Comparison of ENCODE assay signal across 27 mouse cellular contexts in the genomic region with DNA sequence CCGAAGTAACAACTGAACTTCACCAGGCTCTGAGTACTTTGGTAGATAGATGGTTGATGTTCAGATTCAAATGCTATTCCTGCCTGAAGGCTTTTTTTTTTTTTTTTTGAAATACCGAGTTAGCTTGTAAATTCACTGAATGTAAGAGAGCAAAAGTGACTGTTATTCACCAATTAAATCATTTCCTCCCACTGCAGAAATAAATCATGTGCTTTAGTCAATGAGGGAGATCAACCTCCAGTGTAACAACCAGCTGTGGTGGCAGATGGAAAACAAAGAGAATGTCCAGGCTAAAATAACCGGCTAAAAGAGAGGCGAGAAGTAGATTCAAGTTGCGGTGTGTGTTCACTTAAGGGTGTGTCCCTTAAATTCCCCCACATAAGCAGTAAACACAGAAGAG.
A peak's percentile ranks its signal among the peaks of the same experiment; 100 is the strongest.
DNase-seq lines count a peak whose midpoint lies in the region; ATAC-seq and TF ChIP-seq lines count a peak whose summit lies in the region.
"Had no signal": no experiment of that assay in that cellular context is flagged by ENCODE, and none has a peak within 500 bp of the region (broad histone marks: within the 10 kb centered on the region; RNA-seq: fewer than 3 reads in every experiment).

No protein-coding gene starts in this region.

- no peak for TF ChIP-seq CTCF in kidney, adult 2 months (conservative IDR thresholded peaks at IDR 0.05; ENCODE audit: insufficient read depth, insufficient read length, low read depth, low read length)
- TF ChIP-seq CTCF in kidney, postnatal 0 days (IDR thresholded peaks at IDR 0.05; ENCODE audit: low read depth) = no peak

- no peaks in the 10 kb centered on the region for H3K4me1 ChIP-seq in kidney, embryonic 14.5 days (ENCODE audit: control insufficient read depth, insufficient read depth, low read length)
- H3K4me1 ChIP-seq in kidney, adult 2 months (ENCODE audit: control insufficient read depth, insufficient read depth, low read length) = no peaks in the 10 kb centered on the region
- no peaks in the 10 kb centered on the region for H3K4me1 ChIP-seq in kidney, postnatal 0 days (replicated peaks; ENCODE audit: insufficient read depth, low read length)
- 0 out of 2 replicates have a peak, but pooled peaks cover 2% of the 10 kb centered on the region for H3K4me1 ChIP-seq in kidney, embryonic 16.5 days (ENCODE audit: insufficient read depth, low read length)
- H3K4me1 ChIP-seq: embryonic facial prominence, embryonic 13.5 days; embryonic facial prominence, embryonic 15.5 days; forebrain, embryonic 10.5 days; forebrain, embryonic 12.5 days had no signal

- H3K4me3 ChIP-seq in kidney, embryonic 14.5 days (ENCODE audit: low read length) = no peak overlapping the region
- H3K4me3 ChIP-seq in kidney, adult 2 months (ENCODE audit: insufficient read depth, low read depth, low read length) = no peak overlapping the region
- no peak overlapping the region for H3K4me3 ChIP-seq in kidney, postnatal 0 days (replicated peaks; ENCODE audit: low read depth, low read length)
- no peak overlapping the region for H3K4me3 ChIP-seq in kidney, embryonic 16.5 days (ENCODE audit: low read length)
- H3K4me3 ChIP-seq: embryonic facial prominence, embryonic 13.5 days; embryonic facial prominence, embryonic 15.5 days; erythroblast, embryonic 14.5 days; forebrain, embryonic 10.5 days; forebrain, embryonic 12.5 days had no signal

- H3K27me3 ChIP-seq in kidney, embryonic 14.5 days (ENCODE audit: control insufficient read depth, insufficient read depth, low read length) = no peaks in the 10 kb centered on the region
- H3K27me3 ChIP-seq in kidney, adult 2 months (replicated peaks; ENCODE audit: control insufficient read depth, insufficient read depth, low read length) = no peaks in the 10 kb centered on the region
- H3K27me3 ChIP-seq in kidney, postnatal 0 days (ENCODE audit: insufficient read depth, low read length) = no peaks in the 10 kb centered on the region
- no peaks in the 10 kb centered on the region for H3K27me3 ChIP-seq in kidney, embryonic 16.5 days (ENCODE audit: insufficient read depth, low read length)
- H3K27me3 ChIP-seq: CH12.LX; embryonic facial prominence, embryonic 13.5 days; embryonic facial prominence, embryonic 15.5 days; forebrain, embryonic 12.5 days; Patski had no signal

- ATAC-seq in kidney, embryonic 14.5 days (ENCODE audit: low FRiP score, low TSS enrichment) = peak; percentile 69; the same call in 1 of the 2 replicates
- ATAC-seq in kidney, postnatal 0 days (replicated peaks; ENCODE audit: low FRiP score, low read depth) = no peak
- ATAC-seq in kidney, embryonic 16.5 days (ENCODE audit: low FRiP score, low TSS enrichment) = no peak; the same call in 1 of the 2 replicates
- ATAC-seq: activated CD4-positive, CD25-positive, alpha-beta regulatory T cell, adult 4 months; CD4-positive, CD25-positive, alpha-beta regulatory T cell, adult 4 months; forebrain, embryonic 14.5 days; forebrain, embryonic 16.5 days; Patski had no signal

- no peak overlapping the region for H3K9ac ChIP-seq in kidney, embryonic 14.5 days (ENCODE audit: low read depth, low read length)
- H3K9ac ChIP-seq in kidney, postnatal 0 days (ENCODE audit: low read depth, low read length) = no peak overlapping the region
- H3K9ac ChIP-seq in kidney, embryonic 16.5 days (replicated peaks; ENCODE audit: low read length) = no peak overlapping the region
- H3K9ac ChIP-seq: embryonic facial prominence, embryonic 13.5 days; embryonic facial prominence, embryonic 15.5 days; forebrain, embryonic 12.5 days had no signal

- WGBS in kidney, embryonic 14.5 days = 41% methylated on average over 5 of the region's 5 CpGs
- 33% methylated on average over 5 of the region's 5 CpGs for WGBS in kidney, adult 2 months
- WGBS in kidney, postnatal 0 days = 41% methylated on average over 5 of the region's 5 CpGs
- 35% methylated on average over 5 of the region's 5 CpGs for WGBS in kidney, embryonic 16.5 days

- no peak overlapping the region for H3K4me2 ChIP-seq in kidney, embryonic 14.5 days (replicated peaks; ENCODE audit: low read depth, low read length)
- no peak overlapping the region for H3K4me2 ChIP-seq in kidney, postnatal 0 days (ENCODE audit: low read length)
- H3K4me2 ChIP-seq in kidney, embryonic 16.5 days (replicated peaks; ENCODE audit: low read depth, low read length) = no peak overlapping the region
- H3K4me2 ChIP-seq: embryonic facial prominence, embryonic 13.5 days; embryonic facial prominence, embryonic 15.5 days; forebrain, embryonic 12.5 days had no signal

- no peak overlapping the region for H3K27ac ChIP-seq in kidney, embryonic 14.5 days (ENCODE audit: low read depth, low read length)
- H3K27ac ChIP-seq in kidney, adult 2 months (ENCODE audit: insufficient read depth, low read depth, low read length) = no peak overlapping the region
- H3K27ac ChIP-seq in kidney, postnatal 0 days = no peak overlapping the region
- no peak overlapping the region for H3K27ac ChIP-seq in kidney, embryonic 16.5 days (ENCODE audit: low read length)
- H3K27ac ChIP-seq: embryonic facial prominence, embryonic 13.5 days; embryonic facial prominence, embryonic 15.5 days; forebrain, embryonic 10.5 days; forebrain, embryonic 12.5 days had no signal

- no peaks in the 10 kb centered on the region for H3K36me3 ChIP-seq in kidney, embryonic 14.5 days (ENCODE audit: control insufficient read depth, insufficient read depth, low read length)
- H3K36me3 ChIP-seq in kidney, adult 2 months (ENCODE audit: control insufficient read depth, insufficient read depth, low read length) = no peaks in the 10 kb centered on the region
- H3K36me3 ChIP-seq in kidney, postnatal 0 days (ENCODE audit: insufficient read depth, low read length) = no peaks in the 10 kb centered on the region
- H3K36me3 ChIP-seq in kidney, embryonic 16.5 days (ENCODE audit: insufficient read depth, low read length) = no peaks in the 10 kb centered on the region
- H3K36me3 ChIP-seq: embryonic facial prominence, embryonic 13.5 days; embryonic facial prominence, embryonic 15.5 days; forebrain, embryonic 10.5 days; forebrain, embryonic 12.5 days; G1E had no signal

- no peak for DNase-seq in kidney, adult 2 months
- DNase-seq in kidney, postnatal 0 days (ENCODE audit: low spot score) = peak; percentile 61
- DNase-seq in spleen, postnatal 10 days (ENCODE audit: low spot score in 2 of 2) = no peak
- DNase-seq: adrenal gland, adult 8-10 months; adrenal gland, postnatal 14 days; adrenal gland, postnatal 36 days; B cell, adult 2 months; cerebellum, adult 11 months; cerebellum, adult 18-20 months; cerebellum, adult 8-10 months; cerebellum, adult 9-11 months; cerebellum, postnatal 14 days; cerebellum, postnatal 36 days had no signal

- no peaks in the 10 kb centered on the region for H3K9me3 ChIP-seq in kidney, embryonic 14.5 days (ENCODE audit: control insufficient read depth, low read length)
- H3K9me3 ChIP-seq in kidney, postnatal 0 days (replicated peaks; ENCODE audit: low read length) = no peaks in the 10 kb centered on the region
- H3K9me3 ChIP-seq in kidney, embryonic 16.5 days (ENCODE audit: low read length) = no peaks in the 10 kb centered on the region
- H3K9me3 ChIP-seq: embryonic facial prominence, embryonic 13.5 days; embryonic facial prominence, embryonic 15.5 days; forebrain, embryonic 10.5 days; forebrain, embryonic 12.5 days; G1E had no signal

- no peak for TF ChIP-seq POLR2A in kidney, adult 2 months (IDR thresholded peaks at IDR 0.05; ENCODE audit: low read depth, low read length)
